Mouse (Mus musculus) MEL (cell line): ENCODE results near the gene Pxt1. TPM values are rescaled to one million over a fixed set of nuclear protein-coding genes. Genes with fewer than 3 reads are reported as not detected.

Experiments
- DNase-seq: peaks from one replicate; pipeline ENCODE4 v3.0.0; 2011; ENCODE audit warnings: low read depth, low spot score
- H3K27ac ChIP-seq: 2 replicates; pipeline ENCODE4 v1.5.1; 2012; ENCODE audit warnings: low read depth, mild to moderate bottlenecking, control low read depth, low read length, moderate library complexity; ENCODE audit not compliant: control insufficient read depth
- H3K27me3 ChIP-seq, 2 experiments: fragments of 150-350 bp in 1 of 2; sonication (generic) in 1 of 2; 2 replicates each; pipeline ENCODE4 v1.6.1; 2012; ENCODE audit warnings: low read length in 2 of 2, mild to moderate bottlenecking in 2 of 2, improper control_type of control experiment in 1 of 2, moderate library complexity in 1 of 2; ENCODE audit not compliant: insufficient read depth in 2 of 2, control insufficient read depth in 1 of 2
- H3K36me3 ChIP-seq, 2 experiments: 2 replicates each; pipeline ENCODE4 v1.6.1; 2012 to 2014; ENCODE audit warnings: low read length in 2 of 2, improper control_type of control experiment in 1 of 2, inconsistent platforms in 1 of 2, mild to moderate bottlenecking in 1 of 2; ENCODE audit not compliant: insufficient read depth in 2 of 2, control insufficient read depth in 1 of 2
- H3K4me1 ChIP-seq, 2 experiments: fragments of 150-350 bp in 1 of 2; sonication (generic) in 1 of 2; 2 replicates each; pipeline ENCODE4 v1.6.1; 2012; ENCODE audit warnings: low read length in 2 of 2, improper control_type of control experiment in 1 of 2, mild to moderate bottlenecking in 1 of 2; ENCODE audit not compliant: insufficient read depth in 2 of 2, control insufficient read depth in 1 of 2
- H3K4me3 ChIP-seq, 2 experiments: fragments of 150-350 bp in 1 of 2; sonication (generic) in 1 of 2; 2 replicates each; pipeline ENCODE4 v1.5.1; 2012; ENCODE audit warnings: low read depth in 2 of 2, low read length in 2 of 2, mild to moderate bottlenecking in 2 of 2, moderate library complexity in 2 of 2, control low read depth in 1 of 2, improper control_type of control experiment in 1 of 2; ENCODE audit not compliant: control insufficient read depth in 1 of 2, insufficient read depth in 1 of 2
- H3K79me2 ChIP-seq: 2 replicates; pipeline ENCODE4 v1.6.1; 2012; ENCODE audit warnings: mild to moderate bottlenecking, low read length, moderate library complexity; ENCODE audit not compliant: control insufficient read depth, poor library complexity, insufficient read depth
- H3K9ac ChIP-seq: 2 replicates; pipeline ENCODE4 v1.6.1; 2012; ENCODE audit warnings: low read depth, mild to moderate bottlenecking, control low read depth, low read length, moderate library complexity; ENCODE audit not compliant: control insufficient read depth, poor library complexity, severe bottlenecking
- H3K9me3 ChIP-seq: fragments of 150-350 bp; sonication (generic); replicated peaks from 2 replicates; pipeline ENCODE4 v1.6.1; 2012; ENCODE audit warnings: mild to moderate bottlenecking, low read length, improper control_type of control experiment, moderate library complexity; ENCODE audit not compliant: insufficient read depth
- BHLHE40 ChIP-seq: IDR thresholded peaks from 2 replicates; pipeline ENCODE4 v1.6.1; 2012; ENCODE audit warnings: low read depth, mild to moderate bottlenecking, inconsistent platforms, low read length, improper control_type of control experiment, borderline replicate concordance
- CHD1 ChIP-seq: IDR thresholded peaks from 2 replicates; pipeline ENCODE4 v1.6.1; 2012; ENCODE audit warnings: low read depth, mild to moderate bottlenecking, inconsistent platforms, low read length, improper control_type of control experiment
- CTCF ChIP-seq, 3 experiments: IDR thresholded peaks in 2 of 3; conservative IDR thresholded peaks in 1 of 3; 2 replicates each; pipeline ENCODE4 v1.5.1; 2011 to 2012; ENCODE audit warnings: low read length in 3 of 3, low read depth in 2 of 3, mild to moderate bottlenecking in 2 of 3, improper control_type of control experiment in 1 of 3, inconsistent platforms in 1 of 3, mixed read lengths in 1 of 3, moderate library complexity in 1 of 3; ENCODE audit not compliant: control insufficient read depth in 1 of 3, insufficient read depth in 1 of 3, poor library complexity in 1 of 3, severe bottlenecking in 1 of 3
- ELF1 ChIP-seq: IDR thresholded peaks from 2 replicates; pipeline ENCODE4 v1.6.1; 2014; ENCODE audit warnings: low read depth, mild to moderate bottlenecking, inconsistent platforms, low read length, improper control_type of control experiment, moderate library complexity
- EP300 ChIP-seq, 2 experiments: IDR thresholded peaks; 2 replicates each; pipeline ENCODE4 v1.6.1; 2011; ENCODE audit warnings: improper control_type of control experiment in 2 of 2, low read length in 2 of 2, low read depth in 1 of 2, mild to moderate bottlenecking in 1 of 2
- ETS1 ChIP-seq: IDR thresholded peaks from 2 replicates; pipeline ENCODE4 v1.6.1; 2012; ENCODE audit warnings: low read depth, mild to moderate bottlenecking, inconsistent platforms, low read length, improper control_type of control experiment, moderate library complexity
- GABPA ChIP-seq: IDR thresholded peaks from 2 replicates; pipeline ENCODE4 v1.6.1; 2012; ENCODE audit warnings: low read depth, mild to moderate bottlenecking, inconsistent platforms, low read length, improper control_type of control experiment, moderate library complexity
- GATA1 ChIP-seq: IDR thresholded peaks from 2 replicates; pipeline ENCODE4 v1.6.1; 2011; ENCODE audit warnings: low read depth, low read length, improper control_type of control experiment
- HCFC1 ChIP-seq: IDR thresholded peaks from 2 replicates; pipeline ENCODE4 v1.6.1; 2012; ENCODE audit warnings: low read depth, mild to moderate bottlenecking, inconsistent platforms, low read length, improper control_type of control experiment, moderate library complexity
- KAT2A ChIP-seq: conservative IDR thresholded peaks from 2 replicates; pipeline ENCODE4 v1.6.1; 2012; ENCODE audit warnings: low read depth, low read length, improper control_type of control experiment, inconsistent platforms
- MAX ChIP-seq: IDR thresholded peaks from 2 replicates; pipeline ENCODE4 v1.6.1; 2011; ENCODE audit warnings: low read length, improper control_type of control experiment
- MAZ ChIP-seq: IDR thresholded peaks from 2 replicates; pipeline ENCODE4 v1.6.1; 2012; ENCODE audit warnings: low read depth, mild to moderate bottlenecking, inconsistent platforms, low read length, improper control_type of control experiment
- MEF2A ChIP-seq: IDR thresholded peaks from 2 replicates; pipeline ENCODE4 v1.6.1; 2014; ENCODE audit warnings: low read depth, mild to moderate bottlenecking, inconsistent platforms, low read length, improper control_type of control experiment; ENCODE audit not compliant: poor library complexity, insufficient replicate concordance, severe bottlenecking; ENCODE audit errors: extremely low read depth
- MYB ChIP-seq: IDR thresholded peaks from 2 replicates; pipeline ENCODE4 v1.6.1; 2011; ENCODE audit warnings: mild to moderate bottlenecking, low read depth, low read length, improper control_type of control experiment
- NELFE ChIP-seq: IDR thresholded peaks from 2 replicates; pipeline ENCODE4 v1.6.1; 2011; ENCODE audit warnings: low read depth, low read length, improper control_type of control experiment
- POLR2AphosphoS2 ChIP-seq: IDR thresholded peaks from 2 replicates; pipeline ENCODE4 v1.6.1; 2011; ENCODE audit warnings: low read length, improper control_type of control experiment
- POLR2AphosphoS5 ChIP-seq: IDR thresholded peaks from 2 replicates; pipeline ENCODE4 v1.6.1; 2012; ENCODE audit warnings: low read depth, borderline replicate concordance, mild to moderate bottlenecking, inconsistent platforms, low read length, moderate library complexity, mixed read lengths
- RCOR1 ChIP-seq: IDR thresholded peaks from 2 replicates; pipeline ENCODE4 v1.6.1; 2012; ENCODE audit warnings: low read depth, mild to moderate bottlenecking, inconsistent platforms, low read length, improper control_type of control experiment
- SMC3 ChIP-seq: IDR thresholded peaks from 2 replicates; pipeline ENCODE4 v1.6.1; 2011; ENCODE audit warnings: low read depth, low read length, improper control_type of control experiment
- TBP ChIP-seq: IDR thresholded peaks from 2 replicates; pipeline ENCODE4 v1.8.0; 2011; ENCODE audit warnings: low read depth, low read length, improper control_type of control experiment
- UBTF ChIP-seq: IDR thresholded peaks from 2 replicates; pipeline ENCODE4 v1.6.1; 2012; ENCODE audit warnings: low read depth, mild to moderate bottlenecking, inconsistent platforms, low read length, improper control_type of control experiment, moderate library complexity, borderline replicate concordance; ENCODE audit not compliant: insufficient read depth
- USF1 ChIP-seq: IDR thresholded peaks from 2 replicates; pipeline ENCODE4 v1.6.1; 2014; ENCODE audit warnings: low read depth, mild to moderate bottlenecking, inconsistent platforms, low read length, improper control_type of control experiment, moderate library complexity
- USF2 ChIP-seq, 2 experiments: IDR thresholded peaks; 2 replicates each; pipeline ENCODE4 v1.6.1; 2011 to 2012; ENCODE audit warnings: improper control_type of control experiment in 2 of 2, low read length in 2 of 2, borderline replicate concordance in 1 of 2, inconsistent platforms in 1 of 2, low read depth in 1 of 2, mild to moderate bottlenecking in 1 of 2; ENCODE audit not compliant: insufficient read depth in 1 of 2
- ZC3H11A ChIP-seq: IDR thresholded peaks from 2 replicates; pipeline ENCODE4 v1.6.1; 2012; ENCODE audit warnings: low read depth, mild to moderate bottlenecking, inconsistent platforms, low read length, improper control_type of control experiment
- ZKSCAN1 ChIP-seq: IDR thresholded peaks from 2 replicates; pipeline ENCODE4 v1.6.1; 2012; ENCODE audit warnings: low read depth, mild to moderate bottlenecking, inconsistent platforms, low read length, improper control_type of control experiment, moderate library complexity
- ZNF384 ChIP-seq: IDR thresholded peaks from 2 replicates; pipeline ENCODE4 v1.6.1; 2012; ENCODE audit warnings: low read depth, mild to moderate bottlenecking, inconsistent platforms, low read length, improper control_type of control experiment
- polyA plus RNA-seq, 2 experiments: library from polyadenylated mRNA; stranded (reverse) in 1 of 2; unstranded in 1 of 2; fragments of >175 nt in 1 of 2; fragments of >200 nt in 1 of 2; gene quantifications; 2 replicates each; pipeline versions ENCODE4 v1.2.1 to v1.2.4; 2012; ENCODE audit warnings: low replicate concordance in 2 of 2, low read depth in 1 of 2; ENCODE audit not compliant: insufficient read length in 2 of 2, insufficient read depth in 1 of 2, missing spikeins in 1 of 2
- total RNA-seq: library from RNA; depleted of rRNA; stranded (reverse); fragments of 300-350 nt; gene quantifications from 2 replicates; pipeline ENCODE4 v1.2.3, GENCODE M21; 2012

The Pxt1 gene
- total and polyA plus RNA-seq, 3 experiments, result not detected

GRCm38 (mm10) chr17:28931436-28932211 is 12.0 kb downstream of the Pxt1 start:
- H3K9ac ChIP-seq, result no peak overlapping the region
- no peaks in the 10 kb centered on the region for H3K9me3 ChIP-seq
- TF ChIP-seq GABPA (no peak), USF1 (no peak), ZC3H11A (no peak), TBP (no peak), CTCF (IDR thresholded peaks at IDR 0.05 in 2 of 3, conservative IDR thresholded peaks at IDR 0.05 in 1 of 3; ENCODE audit: control insufficient read depth in 1 of 3, insufficient read depth in 1 of 3, low read depth in 2 of 3, low read length in 3 of 3, poor library complexity in 1 of 3, severe bottlenecking in 1 of 3) (no peak), POLR2AphosphoS2 (no peak), MYB (no peak), ZKSCAN1 (no peak), EP300 (IDR thresholded peaks at IDR 0.05; ENCODE audit: low read depth in 1 of 2, low read length in 2 of 2) (no peak), MEF2A (no peak), POLR2AphosphoS5 (no peak), ELF1 (no peak), RCOR1 (no peak), CHD1 (no peak)
- TF ChIP-seq, all 39 proteins: peak for 0
- no peak for DNase-seq
- no peak overlapping the region for H3K27ac ChIP-seq
- no peaks in the 10 kb centered on the region; the same call in 1 of the 2 replicates for H3K79me2 ChIP-seq
- peaks cover 0 to 10% of the 10 kb centered on the region in 2 experiments; a peak in 2 of 4 replicates for H3K36me3 ChIP-seq
- no peak overlapping the region for H3K4me3 ChIP-seq
- no peaks in the 10 kb centered on the region for H3K27me3 ChIP-seq
- peaks cover 0 to 20% of the 10 kb centered on the region in 2 experiments; a peak in 3 of 4 replicates for H3K4me1 ChIP-seq

- H3K27me3 ChIP-seq, result no peaks in the 10 kb centered on the region
- peak overlapping the region; percentile 63 for H3K9ac ChIP-seq
- H3K4me3 ChIP-seq, result peak overlapping the region; percentile 32 to 39
- no peaks in the 10 kb centered on the region for H3K9me3 ChIP-seq
- DNase-seq, result peak; percentile 92
- H3K36me3 ChIP-seq, result peaks cover 0 to 10% of the 10 kb centered on the region in 2 experiments; a peak in 2 of 4 replicates
- peak overlapping the region; percentile 72 for H3K27ac ChIP-seq
- H3K79me2 ChIP-seq, result no peaks in the 10 kb centered on the region; the same call in 1 of the 2 replicates
- H3K4me1 ChIP-seq, result peaks cover 0 to 20% of the 10 kb centered on the region in 2 experiments; a peak in 3 of 4 replicates
- TF ChIP-seq BHLHE40 (peak; percentile 55; the same call in 1 of the 2 replicates), USF1 (0 out of 2 replicates have a peak, but pooled peaks have one; percentile 12), MAZ (peak; percentile 85; the same call in 1 of the 2 replicates), UBTF (no peak), USF2 (IDR thresholded peaks at IDR 0.05; ENCODE audit: borderline replicate concordance in 1 of 2, insufficient read depth in 1 of 2, low read depth in 1 of 2, low read length in 2 of 2) (no peak), NELFE (peak; percentile 41; the same call in 1 of the 2 replicates), GATA1 (peak; percentile 82), HCFC1 (peak; percentile 70), SMC3 (peak; percentile 47), ETS1 (peak; percentile 93), CTCF (IDR thresholded peaks at IDR 0.05 in 2 of 3, conservative IDR thresholded peaks at IDR 0.05 in 1 of 3; ENCODE audit: control insufficient read depth in 1 of 3, insufficient read depth in 1 of 3, low read depth in 2 of 3, low read length in 3 of 3, poor library complexity in 1 of 3, severe bottlenecking in 1 of 3) (peak; percentile 50 to 73 (median 56); a peak in 5 of 6 replicates), TBP (no peak), POLR2AphosphoS5 (peak; percentile 40; the same call in 1 of the 2 replicates), ZNF384 (no peak), MAX (peak; percentile 70), EP300 (IDR thresholded peaks at IDR 0.05; ENCODE audit: low read depth in 1 of 2, low read length in 2 of 2) (peak; percentile 55 to 85), ZC3H11A (no peak), KAT2A (no peak)
Measured at GRCm38 (mm10) chr17:28930392-28931074, 13.1 kb downstream of the Pxt1 start.
